Mouse (Mus musculus) CH12.LX (cell line): ENCODE measurements around the gene Vav2. TPM values are rescaled to one million over a fixed set of nuclear protein-coding genes. Genes with fewer than 3 reads are reported as not detected.

ENCODE experiments used
- DNase-seq: peaks from one replicate; pipeline ENCODE4 v3.0.0-alpha.2; 2013; ENCODE audit errors: extremely low read depth
- H3K27ac ChIP-seq: 2 replicates; pipeline ENCODE4 v1.5.1; 2012; ENCODE audit warnings: low read depth, mild to moderate bottlenecking, control low read depth, moderate library complexity; ENCODE audit not compliant: insufficient read depth
- H3K27me3 ChIP-seq: replicated peaks from 2 replicates; pipeline ENCODE3; 2012; ENCODE audit warnings: inconsistent platforms
- H3K36me3 ChIP-seq, 2 experiments: replicated peaks in 1 of 2; 2 replicates each; pipeline versions ENCODE3 to v1.6.1; 2012; ENCODE audit warnings: inconsistent platforms in 1 of 2, low read length in 1 of 2, mild to moderate bottlenecking in 1 of 2, mixed read lengths in 1 of 2, moderate library complexity in 1 of 2; ENCODE audit not compliant: control insufficient read depth in 1 of 2, insufficient read depth in 1 of 2
- H3K4me1 ChIP-seq, 2 experiments: 2 replicates each; pipeline ENCODE4 v1.6.1; 2012; ENCODE audit warnings: inconsistent platforms in 1 of 2, moderate library complexity in 1 of 2; ENCODE audit not compliant: insufficient read depth in 2 of 2, control insufficient read depth in 1 of 2
- H3K4me2 ChIP-seq: 2 replicates; pipeline ENCODE4 v1.6.1; 2012; ENCODE audit warnings: low read depth, mild to moderate bottlenecking, control low read depth; ENCODE audit not compliant: poor library complexity, insufficient read depth, severe bottlenecking
- H3K4me3 ChIP-seq, 3 experiments: fragments of 150-350 bp in 1 of 3; sonication (generic) in 1 of 3; replicated peaks in 1 of 3; 2 replicates each; pipeline versions ENCODE3 to v1.5.1; 2011 to 2012; ENCODE audit warnings: low read depth in 2 of 3, low read length in 2 of 3, mild to moderate bottlenecking in 2 of 3, moderate library complexity in 2 of 3, control low read depth in 1 of 3, improper control_type of control experiment in 1 of 3, inconsistent platforms in 1 of 3, mixed read lengths in 1 of 3; ENCODE audit not compliant: poor library complexity in 1 of 3
- H3K79me2 ChIP-seq: replicated peaks from 2 replicates; pipeline ENCODE4 v1.6.1; 2012; ENCODE audit warnings: mild to moderate bottlenecking, moderate library complexity; ENCODE audit not compliant: control insufficient read depth, poor library complexity, insufficient read depth, severe bottlenecking; ENCODE audit errors: extremely low read depth
- H3K9ac ChIP-seq: 2 replicates; pipeline ENCODE4 v1.6.1; 2012; ENCODE audit warnings: low read depth, mild to moderate bottlenecking, control low read depth, moderate library complexity; ENCODE audit not compliant: insufficient read depth
- H3K9me3 ChIP-seq: replicated peaks from 2 replicates; pipeline ENCODE3; 2012; ENCODE audit warnings: low read length, inconsistent platforms, mixed read lengths
- BHLHE40 ChIP-seq: IDR thresholded peaks from 2 replicates; pipeline ENCODE4 v1.6.1; 2011; ENCODE audit warnings: mild to moderate bottlenecking, low read depth, low read length, improper control_type of control experiment
- CHD1 ChIP-seq: IDR thresholded peaks from 2 replicates; pipeline ENCODE4 v1.6.1; 2012; ENCODE audit warnings: low read depth, low read length, improper control_type of control experiment, inconsistent platforms
- CHD2 ChIP-seq: IDR thresholded peaks from 2 replicates; pipeline ENCODE4 v1.6.1; 2011; ENCODE audit warnings: low read length, improper control_type of control experiment
- CTCF ChIP-seq, 2 experiments: IDR thresholded peaks in 1 of 2; conservative IDR thresholded peaks in 1 of 2; 2 replicates each; pipeline ENCODE4 v1.5.1; 2011 to 2012; ENCODE audit warnings: low read depth in 2 of 2, low read length in 2 of 2, improper control_type of control experiment in 1 of 2, inconsistent platforms in 1 of 2, mild to moderate bottlenecking in 1 of 2, moderate library complexity in 1 of 2
- E2F4 ChIP-seq: IDR thresholded peaks from 2 replicates; pipeline ENCODE4 v1.6.1; 2011; ENCODE audit warnings: low read depth, low read length, improper control_type of control experiment; ENCODE audit not compliant: insufficient replicate concordance
- ELF1 ChIP-seq: IDR thresholded peaks from 2 replicates; pipeline ENCODE4 v1.6.1; 2014; ENCODE audit warnings: low read depth, mild to moderate bottlenecking, inconsistent platforms, low read length, improper control_type of control experiment
- EP300 ChIP-seq: IDR thresholded peaks from 2 replicates; pipeline ENCODE4 v1.6.1; 2011; ENCODE audit warnings: low read length, improper control_type of control experiment
- ETS1 ChIP-seq: conservative IDR thresholded peaks from 2 replicates; pipeline ENCODE4 v1.6.1; 2012; ENCODE audit warnings: low read depth, mild to moderate bottlenecking, inconsistent platforms, low read length, improper control_type of control experiment, moderate library complexity
- GABPA ChIP-seq: IDR thresholded peaks from 2 replicates; pipeline ENCODE4 v1.6.1; 2012; ENCODE audit warnings: low read depth, low read length, improper control_type of control experiment, inconsistent platforms; ENCODE audit not compliant: insufficient replicate concordance
- HCFC1 ChIP-seq: IDR thresholded peaks from 2 replicates; pipeline ENCODE4 v1.6.1; 2012; ENCODE audit warnings: low read depth, mild to moderate bottlenecking, inconsistent platforms, low read length, improper control_type of control experiment
- IRF4 ChIP-seq: IDR thresholded peaks from 2 replicates; pipeline ENCODE4 v1.6.1; 2014; ENCODE audit warnings: low read depth, mild to moderate bottlenecking, inconsistent platforms, low read length, improper control_type of control experiment
- JUN ChIP-seq: IDR thresholded peaks from 2 replicates; pipeline ENCODE4 v1.6.1; 2011; ENCODE audit warnings: low read depth, mild to moderate bottlenecking, low read length, improper control_type of control experiment, moderate library complexity; ENCODE audit not compliant: insufficient read depth
- JUND ChIP-seq: conservative IDR thresholded peaks from 2 replicates; pipeline ENCODE4 v1.6.1; 2011; ENCODE audit warnings: low read depth, low read length, improper control_type of control experiment
- KAT2A ChIP-seq: IDR thresholded peaks from 2 replicates; pipeline ENCODE4 v1.6.1; 2012; ENCODE audit warnings: low read length, improper control_type of control experiment, inconsistent platforms; ENCODE audit not compliant: insufficient replicate concordance
- MAFK ChIP-seq: IDR thresholded peaks from 2 replicates; pipeline ENCODE4 v1.6.1; 2011; ENCODE audit warnings: low read length, improper control_type of control experiment; ENCODE audit not compliant: insufficient replicate concordance
- MAX ChIP-seq: IDR thresholded peaks from 2 replicates; pipeline ENCODE4 v1.6.1; 2011; ENCODE audit warnings: low read length, improper control_type of control experiment
- MAZ ChIP-seq: IDR thresholded peaks from 2 replicates; pipeline ENCODE4 v1.6.1; 2012; ENCODE audit warnings: low read depth, mild to moderate bottlenecking, inconsistent platforms, low read length, improper control_type of control experiment, moderate library complexity
- MEF2A ChIP-seq: IDR thresholded peaks from 2 replicates; pipeline ENCODE4 v1.6.1; 2014; ENCODE audit warnings: low read depth, mild to moderate bottlenecking, inconsistent platforms, low read length, improper control_type of control experiment, borderline replicate concordance
- MXI1 ChIP-seq: IDR thresholded peaks from 2 replicates; pipeline ENCODE4 v1.6.1; 2011; ENCODE audit warnings: mild to moderate bottlenecking, low read depth, low read length, improper control_type of control experiment
- MYC ChIP-seq: IDR thresholded peaks from 2 replicates; pipeline ENCODE4 v1.6.1; 2011; ENCODE audit warnings: low read depth, mild to moderate bottlenecking, improper control_type of control experiment, low read length
- NELFE ChIP-seq: IDR thresholded peaks from 2 replicates; pipeline ENCODE4 v1.6.1; 2011; ENCODE audit warnings: low read depth, low read length, improper control_type of control experiment
- NRF1 ChIP-seq: IDR thresholded peaks from 2 replicates; pipeline ENCODE4 v1.6.1; 2014; ENCODE audit warnings: low read depth, mild to moderate bottlenecking, inconsistent platforms, low read length, improper control_type of control experiment, moderate library complexity
- PAX5 ChIP-seq: IDR thresholded peaks from 2 replicates; pipeline ENCODE4 v1.6.1; 2012; ENCODE audit warnings: low read length, inconsistent platforms, mixed read lengths
- POLR2A ChIP-seq: IDR thresholded peaks from 2 replicates; pipeline ENCODE4 v1.6.1; 2011; ENCODE audit warnings: low read depth, mild to moderate bottlenecking, improper control_type of control experiment, low read length
- POLR2AphosphoS2 ChIP-seq: IDR thresholded peaks from 2 replicates; pipeline ENCODE4 v1.6.1; 2011; ENCODE audit warnings: low read depth, low read length, improper control_type of control experiment
- RAD21 ChIP-seq: IDR thresholded peaks from 2 replicates; pipeline ENCODE4 v1.6.1; 2011; ENCODE audit warnings: low read depth, mild to moderate bottlenecking, low read length, improper control_type of control experiment, moderate library complexity
- RCOR1 ChIP-seq: conservative IDR thresholded peaks from 2 replicates; pipeline ENCODE4 v1.6.1; 2012; ENCODE audit warnings: low read depth, mild to moderate bottlenecking, inconsistent platforms, low read length, improper control_type of control experiment
- SIN3A ChIP-seq: IDR thresholded peaks from 2 replicates; pipeline ENCODE4 v1.6.1; 2012; ENCODE audit warnings: low read length, improper control_type of control experiment, inconsistent platforms
- SMC3 ChIP-seq: IDR thresholded peaks from 2 replicates; pipeline ENCODE4 v1.6.1; 2011; ENCODE audit warnings: low read depth, low read length, improper control_type of control experiment
- TBP ChIP-seq: conservative IDR thresholded peaks from 2 replicates; pipeline ENCODE4 v1.6.1; 2011; ENCODE audit warnings: low read depth, low read length, improper control_type of control experiment
- TCF12 ChIP-seq: IDR thresholded peaks from 2 replicates; pipeline ENCODE4 v1.6.1; 2014; ENCODE audit warnings: low read depth, mild to moderate bottlenecking, inconsistent platforms, low read length, improper control_type of control experiment
- UBTF ChIP-seq: IDR thresholded peaks from 2 replicates; pipeline ENCODE4 v1.6.1; 2012; ENCODE audit warnings: low read depth, mild to moderate bottlenecking, inconsistent platforms, low read length, improper control_type of control experiment, moderate library complexity
- USF1 ChIP-seq: IDR thresholded peaks from 2 replicates; pipeline ENCODE4 v1.6.1; 2014; ENCODE audit warnings: low read depth, mild to moderate bottlenecking, inconsistent platforms, low read length, improper control_type of control experiment
- USF2 ChIP-seq: conservative IDR thresholded peaks from 2 replicates; pipeline ENCODE4 v1.6.1; 2011; ENCODE audit warnings: low read depth, low read length, improper control_type of control experiment
- ZC3H11A ChIP-seq: IDR thresholded peaks from 2 replicates; pipeline ENCODE4 v1.6.1; 2012; ENCODE audit warnings: low read depth, mild to moderate bottlenecking, inconsistent platforms, low read length, improper control_type of control experiment
- ZKSCAN1 ChIP-seq: IDR thresholded peaks from 2 replicates; pipeline ENCODE4 v1.6.1; 2012; ENCODE audit warnings: low read depth, inconsistent platforms, low read length, improper control_type of control experiment, borderline replicate concordance
- ZMIZ1 ChIP-seq: IDR thresholded peaks from 2 replicates; pipeline ENCODE4 v1.6.1; 2012; ENCODE audit warnings: low read depth, mild to moderate bottlenecking, inconsistent platforms, low read length, improper control_type of control experiment
- ZNF384 ChIP-seq: IDR thresholded peaks from 2 replicates; pipeline ENCODE4 v1.6.1; 2012; ENCODE audit warnings: low read depth, low read length, improper control_type of control experiment, inconsistent platforms
- dilution Hi-C: fragments of 300-500 bp; cut with MboI; formaldehyde crosslinking; loops from 2 replicates; pipeline ENCODE4 v1.14.3; 2020; ENCODE audit warnings: low sequenced_read_pairs; ENCODE audit not compliant: extremely low pct_unique_long_range_greater_than_20kb, extremely low pct_ligation_motif_present
- in situ Hi-C: fragments of 300-500 bp; cut with MboI; formaldehyde crosslinking; loops from 3 replicates; pipeline ENCODE4 v1.14.3; 2019; ENCODE audit warnings: low sequenced_read_pairs, low pct_ligation_motif_present, low pct_unique_long_range_greater_than_20kb, mixed read lengths
- polyA plus RNA-seq: library from polyadenylated mRNA; unstranded; fragments of >175 nt; gene quantifications from 2 replicates; pipeline ENCODE4 v1.2.1, GENCODE M21; 2012; ENCODE audit warnings: low read depth; ENCODE audit not compliant: insufficient read length
- total RNA-seq, 2 experiments: library from RNA; depleted of rRNA; stranded (reverse); fragments of 300-350 nt in 1 of 2; fragments of >200 nt in 1 of 2; gene quantifications; 2 replicates each; pipeline ENCODE4 v1.2.3; 2012 to 2014

Gene Vav2
- total and polyA plus RNA-seq, 3 experiments, result 31.5 to 46.8 (median 46.6) TPM

GRCm38 (mm10) chr2:27405094-27405884 lies 21.5 kb downstream of the Vav2 start:
- Histone ChIP-seq H3K27ac (peak overlapping the region; percentile 97), H3K27me3 (no peaks in the 10 kb centered on the region), H3K36me3 (peaks cover 2 to 31% of the 10 kb centered on the region in 2 experiments), H3K9me3 (peaks cover 2% of the 10 kb centered on the region), H3K9ac (peak overlapping the region; percentile 44), H3K4me1 (peaks cover 46 to 88% of the 10 kb centered on the region in 2 experiments), H3K4me3 (peak overlapping the region; percentile 40 to 51 (median 41)), H3K79me2 (peaks cover 88% of the 10 kb centered on the region), H3K4me2 (peak overlapping the region; percentile 67)
- in situ Hi-C loops, result no loop called here
- peak; percentile 78 for DNase-seq
- peak; percentile 54 for TF ChIP-seq MXI1
- TF ChIP-seq KAT2A, result no peak
- peak; percentile 59 for TF ChIP-seq ZMIZ1
- TF ChIP-seq E2F4, result no peak
- no peak for TF ChIP-seq UBTF
- no peak for TF ChIP-seq PAX5
- TF ChIP-seq ELF1, result peak; percentile 8; the same call in 1 of the 2 replicates
- no peak for TF ChIP-seq ZC3H11A
- TF ChIP-seq POLR2A, result peak; percentile 43
- peak; percentile 77; the same call in 1 of the 2 replicates for TF ChIP-seq RCOR1
- peak; percentile 47 for TF ChIP-seq BHLHE40
- peak; percentile 0; the same call in 1 of the 2 replicates for TF ChIP-seq RAD21
- no peak for TF ChIP-seq CTCF (conservative IDR thresholded peaks at IDR 0.05 in 1 of 2, IDR thresholded peaks at IDR 0.05 in 1 of 2; ENCODE audit: low read depth in 2 of 2, low read length in 2 of 2)
- no peak for TF ChIP-seq USF1
- TF ChIP-seq CHD2, result peak; percentile 72
- TF ChIP-seq GABPA, result no peak
- TF ChIP-seq POLR2AphosphoS2, result no peak
- TF ChIP-seq USF2, result no peak
- no peak; the same call in 1 of the 2 replicates for TF ChIP-seq TBP
- TF ChIP-seq MAZ, result peak; percentile 91
- TF ChIP-seq ZKSCAN1, result no peak
- TF ChIP-seq JUN, result no peak
- peak; percentile 10; the same call in 1 of the 2 replicates for TF ChIP-seq MEF2A
- no peak for TF ChIP-seq EP300
- 0 out of 2 replicates have a peak, but pooled peaks have one; percentile 12 for TF ChIP-seq NRF1
- no peak; the same call in 1 of the 2 replicates for TF ChIP-seq MYC
- no peak; the same call in 1 of the 2 replicates for TF ChIP-seq HCFC1
- TF ChIP-seq SMC3, result peak; percentile 5; the same call in 1 of the 2 replicates
- peak; percentile 82 for TF ChIP-seq ZNF384
- peak; percentile 80; the same call in 1 of the 2 replicates for TF ChIP-seq CHD1
- peak; percentile 44 for TF ChIP-seq MAX
- no peak for TF ChIP-seq JUND
- TF ChIP-seq TCF12, result peak; percentile 62; the same call in 1 of the 2 replicates
- peak; percentile 55 for TF ChIP-seq ETS1
- peak; percentile 62 for TF ChIP-seq NELFE
- TF ChIP-seq MAFK, result 0 out of 2 replicates have a peak, but pooled peaks have one; percentile 10
- TF ChIP-seq SIN3A, result peak; percentile 47
- no peak for TF ChIP-seq IRF4
- dilution Hi-C loops, result no loop called here
